Mouse (Mus musculus) kidney, postnatal 25 days (tissue): ENCODE data around the gene Mgarp.
A peak's percentile ranks its signal among the peaks of the same experiment; 100 is the strongest.
"Not testable (repeated sequence)": the region's sequence is repeated elsewhere in the genome, so short reads cannot be mapped to it uniquely, and the experiment has no call there.

Source experiments
- DNase-seq, 2 experiments: peaks; one replicate each; pipeline ENCODE4 v3.0.0; 2021; ENCODE audit warnings: mixed read lengths in 2 of 2

Gene Mgarp

GRCm38 (mm10) chr3:51395461-51396145 is 935 bp downstream of the Mgarp start:
- DNase-seq, result no peak

GRCm38 (mm10) chr3:51394881-51395280 is 1.7 kb downstream of the Mgarp start:
- DNase-seq, result no peak

- DNase-seq, result no peak
Measured at GRCm38 (mm10) chr3:51393651-51394050, 2.9 kb downstream of the Mgarp start.

GRCm38 (mm10) chr3:51393018-51393417 is 3.5 kb downstream of the Mgarp start:
- DNase-seq, result not testable (repeated sequence)

- DNase-seq, result no peak
Measured at GRCm38 (mm10) chr3:51391591-51391990, 4.9 kb downstream of the Mgarp start.

GRCm38 (mm10) chr3:51391095-51391494 is 5.4 kb downstream of the Mgarp start:
- DNase-seq, result no peak

- DNase-seq, result no peak
Measured at GRCm38 (mm10) chr3:51388904-51389303, 7.6 kb downstream of the Mgarp start.

GRCm38 (mm10) chr3:51387868-51388381 is 8.6 kb downstream of the Mgarp start:
- peak; percentile 70 to 85 for DNase-seq

- DNase-seq, result no peak
Measured at GRCm38 (mm10) chr3:51387134-51387451, 9.4 kb downstream of the Mgarp start.

- peak in 1 of 2 experiments; percentile 36 for DNase-seq
Measured at GRCm38 (mm10) chr3:51386441-51387133, 10.0 kb downstream of the Mgarp start.

- DNase-seq, result no peak
Measured at GRCm38 (mm10) chr3:51383409-51383808, 13.1 kb downstream of the Mgarp start.

GRCm38 (mm10) chr3:51380660-51381014 is 15.9 kb downstream of the Mgarp start:
- DNase-seq, result no peak

- DNase-seq, result peak; percentile 55 to 59
Measured at GRCm38 (mm10) chr3:51379786-51380659, 16.5 kb downstream of the Mgarp start.

GRCm38 (mm10) chr3:51378665-51378946 is 17.9 kb downstream of the Mgarp start:
- DNase-seq, result no peak

GRCm38 (mm10) chr3:51377878-51378664 is 18.5 kb downstream of the Mgarp start:
- peak; percentile 42 to 54 for DNase-seq

GRCm38 (mm10) chr3:51375307-51376265 is 21.0 kb downstream of the Mgarp start:
- peak; percentile 64 to 83 for DNase-seq

GRCm38 (mm10) chr3:51373544-51373943 is 23.0 kb downstream of the Mgarp start:
- DNase-seq, result no peak

- DNase-seq, result peak in 1 of 2 experiments; percentile 23
Measured at GRCm38 (mm10) chr3:51372883-51373282, 23.7 kb downstream of the Mgarp start.

GRCm38 (mm10) chr3:51371826-51372225 is 24.7 kb downstream of the Mgarp start:
- no peak for DNase-seq

- DNase-seq, result no peak
Measured at GRCm38 (mm10) chr3:51368011-51368410, 28.5 kb downstream of the Mgarp start.

- DNase-seq, result no peak
Measured at GRCm38 (mm10) chr3:51366926-51367325, 29.6 kb downstream of the Mgarp start.

GRCm38 (mm10) chr3:51365517-51365882 is 31.0 kb downstream of the Mgarp start:
- DNase-seq, result no peak
